Mouse (Mus musculus) monocyte, adult 5-6 weeks (primary cell): ENCODE data around the gene Gm29797. TPM values are rescaled to one million over a fixed set of nuclear protein-coding genes. Genes with fewer than 3 reads are reported as not detected.

Source experiments
- ATAC-seq: fragments of 153-309, 156-312 bp; replicated peaks from 2 replicates; pipeline ENCODE4 v1.8.0; 2017; ENCODE audit warnings: mild to moderate bottlenecking; ENCODE audit not compliant: low TSS enrichment, insufficient number of reproducible peaks, severe bottlenecking, poor library complexity, low FRiP score
- total RNA-seq: library from RNA; stranded (forward); fragments of 200-1000, 200-491, 200-594 nt; gene quantifications from 3 replicates; pipeline ENCODE4 v1.2.3, GENCODE M21; 2017

Gm29797 gene
- total RNA-seq, 1 experiment from 2014 or later: not detected

GRCm38 (mm10) chr2:181670913-181671311 lies 14.1 kb downstream of the Gm29797 start:
- no peak for ATAC-seq

DNA sequence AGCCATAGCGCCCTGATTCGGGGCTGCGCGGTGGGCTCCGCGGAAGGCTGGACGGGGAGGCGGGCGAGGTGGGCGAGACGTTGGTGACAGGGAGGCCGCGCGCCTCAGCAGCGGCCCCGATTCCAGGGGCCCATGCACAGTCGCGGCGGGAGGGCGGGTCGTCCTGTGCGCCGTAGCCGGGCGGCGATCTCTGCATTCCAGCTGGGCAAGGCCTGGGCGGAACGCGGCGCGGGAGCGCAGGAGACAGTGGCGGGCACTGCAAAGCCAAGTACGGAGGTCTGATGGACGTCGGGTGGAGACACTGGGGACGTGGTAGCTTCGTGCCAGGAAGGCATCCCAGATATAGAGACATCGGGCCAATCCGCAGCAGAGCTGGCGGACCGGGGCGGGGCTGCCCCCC lies 14.5 kb downstream of the Gm29797 start, which contains the start of gene Sox18:
Gene Sox18 (minus strand): TSS at position 315 of the 400 bp plus-strand sequence.
- no peak for ATAC-seq

- no peak for ATAC-seq
These were observed 15.2 kb downstream of the Gm29797 start for GRCm38 (mm10) chr2:181671984-181672383.

DNA sequence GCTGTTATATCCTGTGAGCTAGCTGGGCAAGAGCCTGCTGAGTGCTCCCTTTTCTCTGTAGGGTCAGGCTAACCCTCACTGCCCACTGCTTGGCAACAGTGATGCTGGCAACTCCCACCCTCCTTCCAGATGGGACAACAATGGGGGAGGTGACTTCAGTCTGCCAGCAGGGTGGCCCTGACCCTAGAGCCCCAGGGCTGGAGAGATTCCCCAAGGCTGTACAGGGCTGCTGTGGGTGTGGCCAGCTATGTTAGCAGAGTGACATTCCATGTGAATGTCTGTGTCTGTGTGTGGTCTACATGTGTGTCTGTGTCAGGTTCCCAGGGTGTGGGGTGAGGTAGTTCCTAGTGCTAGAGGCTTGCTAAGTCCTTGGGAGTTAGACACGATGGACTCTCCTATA lies 16.7 kb downstream of the Gm29797 start:
- no peak for ATAC-seq

- ATAC-seq: no peak
These were observed 18.1 kb downstream of the Gm29797 start for GRCm38 (mm10) chr2:181674934-181675333.

GRCm38 (mm10) chr2:181675454-181675853 lies 18.6 kb downstream of the Gm29797 start:
- ATAC-seq: 0 out of 2 replicates have a peak, but pooled peaks have one; percentile 11

GRCm38 (mm10) chr2:181676424-181676823 lies 19.6 kb downstream of the Gm29797 start:
- no peak for ATAC-seq

- no peak for ATAC-seq
These were observed 20.4 kb downstream of the Gm29797 start for GRCm38 (mm10) chr2:181677096-181677754.

GRCm38 (mm10) chr2:181677755-181678098 lies 20.9 kb downstream of the Gm29797 start:
- ATAC-seq: no peak

GRCm38 (mm10) chr2:181678780-181679179 lies 21.9 kb downstream of the Gm29797 start:
- peak; percentile 65 for ATAC-seq

DNA sequence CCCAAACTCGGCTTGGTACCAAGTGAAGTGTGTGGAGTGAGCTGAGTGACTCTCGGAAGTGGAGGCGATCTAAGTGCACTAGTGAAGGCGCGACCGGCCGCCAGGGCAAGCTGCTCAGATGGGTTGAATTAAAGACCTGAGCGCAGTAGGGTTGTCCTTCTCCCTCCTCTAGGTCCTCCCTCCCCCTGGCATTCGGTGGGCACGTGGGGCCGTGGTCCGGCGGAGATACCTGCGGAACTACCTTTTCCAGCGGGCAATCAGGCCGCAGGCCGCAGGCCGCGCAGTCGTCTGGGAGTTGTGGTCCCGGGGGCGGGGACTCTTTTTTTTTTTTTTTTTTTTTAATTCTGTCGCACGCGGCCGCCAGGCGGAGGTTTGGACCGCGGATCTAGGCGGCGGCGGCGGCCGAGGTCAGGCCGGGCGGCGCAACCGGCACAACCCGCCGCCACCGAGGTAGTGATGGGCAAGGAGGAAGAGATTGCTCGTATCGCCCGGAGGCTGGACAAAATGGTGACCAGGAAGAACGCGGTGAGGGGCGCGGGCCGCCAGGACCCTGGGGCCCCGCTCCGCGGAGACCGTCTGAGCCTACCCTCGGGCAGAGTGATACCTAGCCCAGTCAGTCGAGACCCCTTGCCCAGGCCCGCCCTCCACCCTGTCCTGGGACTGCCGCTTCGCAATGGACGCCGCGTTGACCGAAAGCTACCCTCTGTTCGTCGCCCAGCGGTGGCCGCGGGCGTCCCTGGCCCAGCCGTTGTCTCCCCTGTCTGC lies 23.3 kb downstream of the Gm29797 start, which contains the start of gene Tcea2:
Gene Tcea2 (plus strand): TSS at position 360 of the 765 bp plus-strand sequence.
- peak; percentile 33; the same call in 1 of the 2 replicates for ATAC-seq

- peak; percentile 11 for ATAC-seq
These were observed 23.9 kb downstream of the Gm29797 start for GRCm38 (mm10) chr2:181680716-181681117.

DNA sequence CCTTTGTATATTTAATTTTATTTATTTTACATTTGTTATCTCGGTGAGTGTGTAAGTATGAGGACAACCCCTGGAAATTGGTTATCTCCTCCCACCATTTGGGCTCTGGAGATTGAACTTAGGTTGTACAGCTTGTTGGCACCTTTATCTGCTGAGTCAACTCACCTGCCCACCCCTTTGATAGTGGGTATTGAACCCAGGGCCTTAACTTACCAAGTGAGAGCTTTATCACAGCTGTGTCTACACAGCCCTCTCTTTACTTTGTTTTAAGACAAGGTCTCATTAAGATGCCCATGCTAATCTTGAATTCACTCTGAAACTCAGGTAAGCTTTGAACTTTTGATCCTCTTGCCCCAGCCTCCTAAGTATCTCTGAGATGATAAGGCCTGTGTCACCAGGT lies 25.1 kb downstream of the Gm29797 start:
- ATAC-seq: no peak

DNA sequence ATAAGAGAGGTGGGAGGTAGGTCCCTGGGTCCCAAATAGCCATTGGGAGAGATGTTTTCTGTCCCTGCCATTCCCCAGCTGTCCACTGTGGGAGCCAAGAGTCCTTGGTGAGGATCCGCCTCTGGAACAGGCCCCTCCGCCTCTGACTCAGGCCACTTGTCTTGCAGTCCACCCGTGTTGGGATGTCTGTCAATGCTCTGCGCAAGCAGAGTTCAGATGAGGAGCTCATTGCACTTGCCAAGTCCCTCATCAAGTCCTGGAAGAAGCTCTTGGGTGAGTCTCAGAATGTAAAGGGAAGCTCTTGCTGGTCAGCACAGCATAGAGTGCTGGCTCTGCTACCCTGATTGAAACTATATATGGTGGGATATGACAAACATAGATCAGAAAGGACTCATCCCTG lies 26.5 kb downstream of the Gm29797 start:
- no peak for ATAC-seq

DNA sequence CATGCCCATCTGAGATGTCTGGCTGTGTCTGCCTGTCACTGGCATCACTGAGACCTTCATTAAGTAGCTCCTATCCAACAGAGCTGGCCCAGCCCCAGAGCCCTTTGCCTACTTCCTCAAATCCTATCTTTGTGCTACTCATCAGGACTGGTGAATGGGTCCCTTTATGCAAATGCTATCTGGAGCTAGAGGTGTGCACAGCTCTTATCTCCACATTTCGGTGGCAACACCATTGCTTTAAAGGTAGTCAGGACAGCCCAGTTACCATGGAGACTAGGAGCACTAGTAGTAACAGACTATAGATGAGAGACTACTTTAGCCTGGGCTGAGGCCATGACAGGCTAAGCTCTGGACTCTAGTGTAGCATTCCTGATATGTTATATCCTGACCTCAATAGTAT lies 27.9 kb downstream of the Gm29797 start:
- no peak for ATAC-seq

DNA sequence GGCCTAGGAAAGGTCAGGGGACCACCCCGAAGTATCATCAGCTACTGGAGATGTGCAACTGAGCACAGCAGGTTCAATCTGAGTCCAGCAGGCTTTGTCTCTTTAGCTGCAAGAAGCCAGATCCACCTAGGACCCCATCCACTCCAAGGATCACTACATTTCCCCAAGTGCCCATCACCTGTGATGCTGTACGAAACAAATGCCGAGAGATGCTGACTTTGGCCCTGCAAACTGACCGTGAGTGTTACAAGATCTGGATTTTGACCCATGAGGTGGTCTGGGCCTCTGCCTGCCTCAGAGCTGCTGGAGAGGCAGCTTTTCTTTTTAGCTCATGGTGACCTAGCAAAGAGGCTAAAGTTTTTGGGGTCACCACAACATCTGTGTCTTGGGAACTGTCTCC lies 28.9 kb downstream of the Gm29797 start:
- ATAC-seq: no peak

GRCm38 (mm10) chr2:181687586-181687985 lies 30.8 kb downstream of the Gm29797 start:
- ATAC-seq: no peak

GRCm38 (mm10) chr2:181689466-181690160 lies 32.8 kb downstream of the Gm29797 start:
- no peak for ATAC-seq

- ATAC-seq: no peak
These were observed 34.2 kb downstream of the Gm29797 start for GRCm38 (mm10) chr2:181691083-181691482.
